Mouse (Mus musculus) kidney, postnatal 0 days (tissue): Measurements from ENCODE around the gene Arhgap31. TPM values are rescaled to one million over a fixed set of nuclear protein-coding genes. Genes with fewer than 3 reads are reported as not detected.

Source experiments
- ATAC-seq: fragments of 200-750 bp; cut with Nextera tagmentation; replicated peaks from 2 replicates; pipeline ENCODE4 v1.8.0; 2017; ENCODE audit warnings: low read depth, moderate number of reproducible peaks, moderate TSS enrichment, moderate library complexity; ENCODE audit not compliant: low FRiP score
- DNase-seq: peaks from one replicate; pipeline ENCODE4 v3.0.0-alpha.2; 2016; ENCODE audit warnings: low spot score
- H3K27ac ChIP-seq: fragments of 300-500 bp; sonication (generic); 2 replicates; pipeline ENCODE4 v1.5.1; 2014; ENCODE audit warnings: mild to moderate bottlenecking
- H3K27me3 ChIP-seq: fragments of 300-500 bp; sonication (generic); 2 replicates; pipeline ENCODE4 v1.6.1; 2014; ENCODE audit warnings: low read length, mixed read lengths; ENCODE audit not compliant: insufficient read depth
- H3K36me3 ChIP-seq: fragments of 300-500 bp; sonication (generic); 2 replicates; pipeline ENCODE4 v1.6.1; 2014; ENCODE audit warnings: low read length, mixed read lengths; ENCODE audit not compliant: insufficient read depth
- H3K4me1 ChIP-seq: fragments of 300-500 bp; sonication (generic); replicated peaks from 2 replicates; pipeline ENCODE4 v1.6.1; 2014; ENCODE audit warnings: antibody characterized with exemption, low read length, mixed read lengths; ENCODE audit not compliant: insufficient read depth
- H3K4me2 ChIP-seq: fragments of 300-500 bp; sonication (generic); 2 replicates; pipeline ENCODE4 v1.6.1; 2014; ENCODE audit warnings: mild to moderate bottlenecking, low read length, moderate library complexity, mixed read lengths
- H3K4me3 ChIP-seq: fragments of 300-500 bp; sonication (generic); replicated peaks from 2 replicates; pipeline ENCODE4 v1.5.1; 2014; ENCODE audit warnings: low read depth, low read length
- H3K9ac ChIP-seq: fragments of 300-500 bp; sonication (generic); 2 replicates; pipeline ENCODE4 v1.6.1; 2014; ENCODE audit warnings: low read depth, low read length
- H3K9me3 ChIP-seq: fragments of 300-500 bp; sonication (generic); replicated peaks from 2 replicates; pipeline ENCODE4 v1.6.1; 2016; ENCODE audit warnings: low read length, inconsistent platforms, mixed read lengths
- CTCF ChIP-seq: IDR thresholded peaks from 2 replicates; pipeline ENCODE4 v1.5.1; 2016; ENCODE audit warnings: antibody characterized with exemption, low read depth, mild to moderate bottlenecking, moderate library complexity
- WGBS: fragments of 180-500 bp; shearing (Covaris S2); extraction: QIAGEN DNeasy Blood & Tissue Kit; methylation state at CpG from one replicate; pipeline ENCODE4 v1.1.7; 2014; 5-methylcytosine and 5-hydroxymethylcytosine counted together
- polyA plus RNA-seq: library from polyadenylated mRNA; unstranded; fragments of >200 nt; fragmentation: Nextera tagmentation; extraction: Ambion mirVana; gene quantifications from 2 replicates; pipeline ENCODE4 v1.2.1, GENCODE M21; 2015

Gene Arhgap31
- polyA plus RNA-seq, 1 experiment from 2014 or later: 5.4 TPM

- no peak for ATAC-seq
- no peak overlapping the region for H3K4me3 ChIP-seq
- peak; percentile 32 for DNase-seq
- H3K9ac ChIP-seq: no peak overlapping the region
- 45% methylated on average over 5 of the region's 5 CpGs for WGBS
- H3K36me3 ChIP-seq: peaks cover 6% of the 10 kb centered on the region; the same call in 1 of the 2 replicates
- H3K27me3 ChIP-seq: no peaks in the 10 kb centered on the region
- peaks cover 5% of the 10 kb centered on the region; the same call in 1 of the 2 replicates for H3K4me1 ChIP-seq
- no peak for TF ChIP-seq CTCF
- no peak overlapping the region; the same call in 1 of the 2 replicates for H3K27ac ChIP-seq
- H3K9me3 ChIP-seq: no peaks in the 10 kb centered on the region
- no peak overlapping the region for H3K4me2 ChIP-seq
These were observed 100.4 kb downstream of the Arhgap31 start for GRCm38 (mm10) chr16:38612646-38613045.

DNA sequence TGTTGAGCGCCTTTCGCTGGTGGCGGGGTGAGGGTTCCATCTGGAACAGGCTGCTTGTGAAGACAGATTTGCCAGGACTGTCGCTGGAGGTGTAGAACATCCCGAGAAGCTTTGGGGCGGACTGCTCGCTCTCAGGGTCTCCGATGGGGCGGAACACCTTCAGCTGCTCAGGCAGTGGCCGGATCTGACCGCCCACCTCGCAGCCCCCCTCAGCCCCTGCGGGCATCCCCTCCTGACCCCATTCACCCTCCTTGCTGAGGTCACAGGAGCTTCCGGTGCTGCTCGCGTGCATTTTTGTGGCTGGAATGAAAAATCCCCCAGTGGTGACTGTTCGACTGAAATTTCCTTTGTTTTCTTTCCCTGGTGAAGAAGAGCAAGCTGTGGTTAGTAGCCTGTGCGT is 104.0 kb downstream of the Arhgap31 start:
- H3K9me3 ChIP-seq: no peaks in the 10 kb centered on the region
- no peak overlapping the region for H3K27ac ChIP-seq
- H3K27me3 ChIP-seq: no peaks in the 10 kb centered on the region
- 0 out of 2 replicates have a peak overlapping the region, but pooled peaks have one; percentile 18 for H3K4me2 ChIP-seq
- no peak overlapping the region for H3K4me3 ChIP-seq
- ATAC-seq: 0 out of 2 replicates have a peak, but pooled peaks have one; percentile 57
- peaks cover 12% of the 10 kb centered on the region; the same call in 1 of the 2 replicates for H3K36me3 ChIP-seq
- H3K4me1 ChIP-seq: peaks cover 5% of the 10 kb centered on the region; the same call in 1 of the 2 replicates
- DNase-seq: no peak
- 45% methylated on average over 18 of the region's 18 CpGs for WGBS
- no peak for TF ChIP-seq CTCF
- H3K9ac ChIP-seq: no peak overlapping the region

- H3K4me1 ChIP-seq: peaks cover 5% of the 10 kb centered on the region; the same call in 1 of the 2 replicates
- TF ChIP-seq CTCF: no peak
- H3K27me3 ChIP-seq: no peaks in the 10 kb centered on the region
- H3K9ac ChIP-seq: no peak overlapping the region
- H3K4me2 ChIP-seq: no peak overlapping the region
- H3K4me3 ChIP-seq: no peak overlapping the region
- no peaks in the 10 kb centered on the region for H3K9me3 ChIP-seq
- ATAC-seq (no peak), DNase-seq (no peak)
- peaks cover 12% of the 10 kb centered on the region; the same call in 1 of the 2 replicates for H3K36me3 ChIP-seq
- 80% methylated on average over 12 of the region's 12 CpGs for WGBS
- no peak overlapping the region for H3K27ac ChIP-seq
These were observed 104.4 kb downstream of the Arhgap31 start for GRCm38 (mm10) chr16:38608687-38609086.

- H3K4me2 ChIP-seq: no peak overlapping the region
- 83% methylated on average over 7 of the region's 7 CpGs for WGBS
- no peak for DNase-seq
- 0 out of 2 replicates have a peak, but pooled peaks cover 7% of the 10 kb centered on the region for H3K36me3 ChIP-seq
- no peaks in the 10 kb centered on the region for H3K27me3 ChIP-seq
- peaks cover 5% of the 10 kb centered on the region; the same call in 1 of the 2 replicates for H3K4me1 ChIP-seq
- no peak for ATAC-seq
- H3K9ac ChIP-seq: no peak overlapping the region
- no peak overlapping the region for H3K27ac ChIP-seq
- TF ChIP-seq CTCF: no peak
- H3K4me3 ChIP-seq: no peak overlapping the region
- no peaks in the 10 kb centered on the region for H3K9me3 ChIP-seq
These were observed 106.6 kb downstream of the Arhgap31 start for GRCm38 (mm10) chr16:38606509-38606908.

DNA sequence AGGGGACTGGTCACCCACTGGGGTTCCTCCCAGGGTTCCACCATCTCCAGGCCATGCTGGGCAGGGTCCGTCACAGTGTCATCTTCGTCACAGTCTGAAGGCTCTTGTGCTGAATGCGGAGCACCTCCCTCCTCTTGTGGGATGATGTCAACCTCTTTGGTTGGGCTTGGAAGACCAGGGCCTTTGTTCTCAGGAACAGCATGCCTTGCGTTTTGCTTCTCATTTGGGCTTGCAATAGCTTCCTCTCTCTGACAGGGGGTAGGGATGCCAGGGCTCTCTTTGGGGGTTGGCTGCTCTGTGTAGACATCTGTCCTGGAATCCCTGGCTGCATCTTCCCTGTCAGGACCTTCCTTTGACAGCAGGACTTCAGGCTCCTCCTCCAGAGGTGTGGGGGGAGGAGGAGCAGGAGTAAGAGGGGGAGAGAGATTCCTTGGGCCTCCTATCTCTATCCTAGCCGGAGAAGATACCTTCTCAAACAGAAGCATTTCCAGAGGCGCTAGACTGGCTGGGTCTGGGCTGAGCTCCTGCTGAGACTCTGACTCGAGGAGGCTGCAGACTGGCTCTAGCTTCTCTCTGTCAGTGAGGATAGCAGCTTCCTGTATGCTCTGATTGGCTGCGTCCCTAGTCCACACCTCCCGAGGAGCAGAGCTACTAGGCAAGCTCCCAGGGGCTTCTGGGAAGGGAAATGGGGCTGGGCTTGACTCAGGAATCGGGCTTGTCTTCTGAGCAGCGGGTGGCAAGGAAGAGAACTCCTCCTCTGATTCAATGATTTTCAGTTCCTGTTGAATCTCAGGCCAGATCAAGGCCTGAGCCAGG is 109.9 kb downstream of the Arhgap31 start:
- H3K36me3 ChIP-seq: 0 out of 2 replicates have a peak, but pooled peaks cover 6% of the 10 kb centered on the region
- H3K9ac ChIP-seq: no peak overlapping the region
- WGBS: 59% methylated on average over 11 of the region's 11 CpGs
- peak; percentile 12 for DNase-seq
- H3K4me3 ChIP-seq: no peak overlapping the region
- no peaks in the 10 kb centered on the region for H3K27me3 ChIP-seq
- TF ChIP-seq CTCF: no peak
- no peak overlapping the region for H3K27ac ChIP-seq
- ATAC-seq: peak; percentile 52; the same call in 1 of the 2 replicates
- no peaks in the 10 kb centered on the region for H3K9me3 ChIP-seq
- H3K4me1 ChIP-seq: no peaks in the 10 kb centered on the region
- no peak overlapping the region for H3K4me2 ChIP-seq

DNA sequence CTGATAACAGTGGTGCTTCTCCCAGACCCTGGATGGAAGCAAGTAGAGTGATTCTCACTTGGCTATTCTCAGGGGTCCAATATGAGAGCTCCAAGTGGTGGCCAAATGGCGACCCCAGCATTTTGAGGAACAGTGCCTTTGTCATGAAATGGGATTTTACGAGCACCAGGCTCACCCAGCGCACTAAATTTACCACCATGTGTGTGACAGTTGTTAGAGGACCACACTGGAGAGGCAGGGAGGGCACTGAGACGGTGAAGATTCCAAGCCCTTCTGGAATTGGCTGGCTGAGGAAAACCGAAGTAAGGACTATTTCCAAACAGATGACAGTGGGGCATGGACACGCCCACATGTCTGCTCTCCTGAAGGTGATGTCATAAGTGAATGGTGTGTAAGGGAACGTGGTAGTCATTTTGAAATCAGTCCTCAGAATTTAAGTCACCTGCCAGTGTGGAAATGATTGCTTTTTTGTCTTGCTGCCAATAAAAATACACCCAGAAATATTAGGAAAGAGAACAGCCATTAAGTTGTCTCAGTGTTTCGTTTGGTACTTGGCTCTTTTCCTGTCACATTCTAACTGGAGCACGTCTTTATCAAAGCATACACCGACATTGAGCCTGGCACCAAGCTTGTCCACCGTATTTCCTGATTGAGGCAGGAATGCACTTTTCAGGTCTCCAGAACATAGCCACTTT is 113.9 kb downstream of the Arhgap31 start:
- TF ChIP-seq CTCF: no peak
- Histone ChIP-seq H3K36me3 (no peaks in the 10 kb centered on the region), H3K9ac (no peak overlapping the region), H3K4me3 (no peak overlapping the region), H3K9me3 (no peaks in the 10 kb centered on the region), H3K4me2 (no peak overlapping the region), H3K27ac (no peak overlapping the region), H3K27me3 (no peaks in the 10 kb centered on the region), H3K4me1 (no peaks in the 10 kb centered on the region)
- ATAC-seq (no peak), DNase-seq (no peak)
- WGBS: 43% methylated on average over 11 of the region's 11 CpGs
